Mouse (Mus musculus) R1 (cell line): ENCODE results near the gene Pdcd1lg2.

Source experiments
- DNase-seq: peaks from one replicate; pipeline ENCODE4 v3.0.0-alpha.2; 2018; ENCODE audit warnings: low read depth, low spot score

Pdcd1lg2 gene

GRCm38 (mm10) chr19:29469686-29470254 lies 59.1 kb downstream of the Pdcd1lg2 start:
- DNase-seq = no peak

GRCm38 (mm10) chr19:29470652-29471051 lies 59.9 kb downstream of the Pdcd1lg2 start:
- no peak for DNase-seq

GRCm38 (mm10) chr19:29472424-29472823 lies 61.7 kb downstream of the Pdcd1lg2 start:
- DNase-seq = no peak

- no peak for DNase-seq
Measured at GRCm38 (mm10) chr19:29472946-29473345, 62.2 kb downstream of the Pdcd1lg2 start.

GRCm38 (mm10) chr19:29474803-29475202 lies 64.1 kb downstream of the Pdcd1lg2 start:
- DNase-seq = no peak

GRCm38 (mm10) chr19:29475210-29475620 lies 64.5 kb downstream of the Pdcd1lg2 start:
- DNase-seq = no peak

- no peak for DNase-seq
Measured at GRCm38 (mm10) chr19:29478598-29478997, 67.9 kb downstream of the Pdcd1lg2 start.

GRCm38 (mm10) chr19:29481578-29481977 lies 70.9 kb downstream of the Pdcd1lg2 start:
- DNase-seq = no peak

GRCm38 (mm10) chr19:29482148-29482547 lies 71.4 kb downstream of the Pdcd1lg2 start:
- no peak for DNase-seq

- DNase-seq = no peak
Measured at GRCm38 (mm10) chr19:29482637-29483036, 71.9 kb downstream of the Pdcd1lg2 start.

GRCm38 (mm10) chr19:29483386-29483785 lies 72.7 kb downstream of the Pdcd1lg2 start:
- no peak for DNase-seq

- DNase-seq = no peak
Measured at GRCm38 (mm10) chr19:29484537-29484936, 73.8 kb downstream of the Pdcd1lg2 start.

- DNase-seq = no peak
Measured at GRCm38 (mm10) chr19:29485257-29485948, 74.7 kb downstream of the Pdcd1lg2 start.

- DNase-seq = no peak
Measured at GRCm38 (mm10) chr19:29486545-29487206, 76.0 kb downstream of the Pdcd1lg2 start.

- no peak for DNase-seq
Measured at GRCm38 (mm10) chr19:29487326-29488072, 76.8 kb downstream of the Pdcd1lg2 start.

- no peak for DNase-seq
Measured at GRCm38 (mm10) chr19:29488073-29488390, 77.3 kb downstream of the Pdcd1lg2 start.

- no peak for DNase-seq
Measured at GRCm38 (mm10) chr19:29488420-29488819, 77.7 kb downstream of the Pdcd1lg2 start.

- no peak for DNase-seq
Measured at GRCm38 (mm10) chr19:29489785-29490284, 79.1 kb downstream of the Pdcd1lg2 start.

GRCm38 (mm10) chr19:29491467-29491866 lies 80.7 kb downstream of the Pdcd1lg2 start:
- no peak for DNase-seq

GRCm38 (mm10) chr19:29494454-29494853 lies 83.7 kb downstream of the Pdcd1lg2 start:
- DNase-seq = no peak

GRCm38 (mm10) chr19:29496001-29496597 lies 85.4 kb downstream of the Pdcd1lg2 start:
- DNase-seq = no peak
